Mouse (Mus musculus) liver, embryonic 13.5 days (tissue): Measurements from ENCODE around the gene Spz1. TPM values are rescaled to one million over a fixed set of nuclear protein-coding genes. Genes with fewer than 3 reads are reported as not detected.

Experiments used
- ATAC-seq: fragments of 200-750 bp; cut with Nextera tagmentation; 2 replicates; pipeline ENCODE4 v1.8.0; 2017; ENCODE audit warnings: low read depth, mild to moderate bottlenecking, moderate number of reproducible peaks, moderate library complexity
- DNase-seq: peaks from one replicate; pipeline ENCODE4 v3.0.0; 2022
- H3K27ac ChIP-seq: fragments of 300-500 bp; sonication (generic); 2 replicates; pipeline ENCODE4 v1.5.1; 2015; ENCODE audit warnings: moderate library complexity, mild to moderate bottlenecking, inconsistent platforms
- H3K27me3 ChIP-seq: fragments of 300-500 bp; sonication (generic); 2 replicates; pipeline ENCODE4 v1.6.1; 2015; ENCODE audit warnings: mild to moderate bottlenecking, inconsistent platforms
- H3K36me3 ChIP-seq: fragments of 300-500 bp; sonication (generic); 2 replicates; pipeline ENCODE4 v1.6.1; 2015; ENCODE audit warnings: mild to moderate bottlenecking, inconsistent platforms
- H3K4me1 ChIP-seq: fragments of 300-500 bp; sonication (generic); replicated peaks from 2 replicates; pipeline ENCODE4 v1.6.1; 2015; ENCODE audit warnings: inconsistent platforms
- H3K4me2 ChIP-seq: fragments of 300-500 bp; sonication (generic); 2 replicates; pipeline ENCODE4 v1.6.1; 2015; ENCODE audit warnings: inconsistent platforms, mild to moderate bottlenecking, moderate library complexity
- H3K4me3 ChIP-seq: fragments of 300-500 bp; sonication (generic); replicated peaks from 2 replicates; pipeline ENCODE4 v1.5.1; 2015; ENCODE audit warnings: mild to moderate bottlenecking, inconsistent platforms
- H3K9ac ChIP-seq: fragments of 300-500 bp; sonication (generic); 2 replicates; pipeline ENCODE4 v1.6.1; 2015; ENCODE audit warnings: mild to moderate bottlenecking, inconsistent platforms
- H3K9me3 ChIP-seq: fragments of 300-500 bp; sonication (generic); replicated peaks from 2 replicates; pipeline ENCODE4 v1.6.1; 2016; ENCODE audit warnings: inconsistent platforms
- whole genome bisulfite sequencing: fragments of 180-500 bp; shearing (Covaris S2); methylation state at CpG from one replicate; pipeline ENCODE4 v1.1.7; 2015; ENCODE audit not compliant: insufficient replicate concordance; 5-methylcytosine and 5-hydroxymethylcytosine counted together
- polyA plus RNA-seq: library from polyadenylated mRNA; unstranded; fragments of >200 nt; fragmentation: Nextera tagmentation; extraction: Ambion mirVana; gene quantifications from 2 replicates; pipeline ENCODE4 v1.2.1, GENCODE M21; 2015

The Spz1 gene
- polyA plus RNA-seq, 1 experiment from 2014 or later: not detected

DNA sequence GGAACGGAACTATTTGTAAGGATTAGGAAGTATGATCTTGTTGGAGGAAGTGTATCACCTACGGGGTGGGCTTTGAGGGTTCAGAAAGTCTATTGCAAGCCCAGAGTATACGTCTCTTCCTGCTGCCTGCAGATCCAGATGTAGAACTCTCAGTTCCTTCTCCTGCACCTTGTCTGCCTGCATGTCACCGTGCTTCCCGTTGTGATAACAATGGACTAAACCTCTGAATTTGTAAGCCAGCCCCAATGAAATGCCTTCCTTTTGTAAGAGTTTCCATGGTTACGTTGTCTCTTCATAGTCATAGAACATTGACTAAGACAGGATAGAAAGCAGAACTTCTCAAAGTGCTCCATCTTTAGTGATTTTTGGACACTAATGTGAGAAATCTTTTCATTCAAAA lies 716 bp upstream of the Spz1 start:
- Histone ChIP-seq H3K9me3 (no peaks in the 10 kb centered on the region), H3K27me3 (0 out of 2 replicates have a peak, but pooled peaks cover 5% of the 10 kb centered on the region), H3K9ac (no peak overlapping the region), H3K27ac (no peak overlapping the region), H3K4me3 (no peak overlapping the region), H3K36me3 (no peaks in the 10 kb centered on the region), H3K4me2 (no peak overlapping the region), H3K4me1 (peaks cover 10% of the 10 kb centered on the region)
- ATAC-seq: no peak
- DNase-seq: no peak
- WGBS: 44% methylated on average over 6 of the region's 6 CpGs

DNA sequence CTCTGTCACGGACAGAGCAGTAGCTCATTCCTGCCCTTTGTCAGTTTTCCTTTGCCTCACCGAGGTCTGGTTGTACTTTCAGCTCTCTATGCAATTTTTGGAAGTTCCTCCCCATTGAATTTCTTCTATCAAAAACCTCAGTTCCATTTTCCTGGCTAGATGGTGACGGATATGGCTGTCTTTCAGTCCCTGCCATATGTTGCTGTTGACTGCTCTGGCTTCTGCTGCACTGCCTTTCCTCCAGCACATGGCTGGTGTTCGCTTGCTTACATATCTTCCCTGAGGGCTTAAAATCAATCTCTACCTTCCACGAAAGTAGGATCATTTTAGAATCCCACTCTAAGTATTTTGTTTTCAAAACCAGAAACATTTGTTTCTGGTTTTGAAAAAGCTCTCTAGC lies 16.5 kb downstream of the Spz1 start:
- Histone ChIP-seq H3K36me3 (no peaks in the 10 kb centered on the region), H3K4me3 (no peak overlapping the region), H3K4me1 (no peaks in the 10 kb centered on the region), H3K27ac (no peak overlapping the region), H3K9me3 (no peaks in the 10 kb centered on the region), H3K9ac (no peak overlapping the region), H3K4me2 (no peak overlapping the region), H3K27me3 (no peaks in the 10 kb centered on the region)
- WGBS: 54% methylated on average over 5 of the region's 5 CpGs
- no peak for ATAC-seq
- DNase-seq: no peak

DNA sequence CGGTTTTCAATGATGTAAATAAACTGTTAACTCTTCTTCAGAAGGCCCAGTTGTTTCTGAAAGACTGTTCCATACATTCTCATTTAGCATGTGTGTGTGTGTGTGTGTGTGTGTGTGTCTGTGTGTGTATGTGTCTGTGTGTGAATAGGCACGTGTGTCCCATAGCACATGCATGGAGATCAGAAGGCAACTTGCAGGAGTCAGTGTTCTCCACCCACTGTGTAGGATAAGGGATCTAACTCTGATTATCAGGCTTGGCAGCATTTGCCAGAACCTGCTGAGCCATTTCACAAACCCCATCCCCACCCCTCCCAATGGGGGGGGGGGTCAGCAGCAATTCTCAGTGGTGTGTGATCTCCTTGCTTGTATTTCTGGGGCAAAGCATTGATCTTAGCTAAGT lies 18.7 kb downstream of the Spz1 start:
- 48% methylated on average over 2 of the region's 2 CpGs for whole genome bisulfite sequencing
- Histone ChIP-seq H3K36me3 (no peaks in the 10 kb centered on the region), H3K9me3 (no peaks in the 10 kb centered on the region), H3K4me1 (no peaks in the 10 kb centered on the region), H3K27me3 (no peaks in the 10 kb centered on the region), H3K9ac (no peak overlapping the region), H3K4me2 (no peak overlapping the region), H3K4me3 (no peak overlapping the region), H3K27ac (no peak overlapping the region)
- DNase-seq (no peak), ATAC-seq (no peak)

DNA sequence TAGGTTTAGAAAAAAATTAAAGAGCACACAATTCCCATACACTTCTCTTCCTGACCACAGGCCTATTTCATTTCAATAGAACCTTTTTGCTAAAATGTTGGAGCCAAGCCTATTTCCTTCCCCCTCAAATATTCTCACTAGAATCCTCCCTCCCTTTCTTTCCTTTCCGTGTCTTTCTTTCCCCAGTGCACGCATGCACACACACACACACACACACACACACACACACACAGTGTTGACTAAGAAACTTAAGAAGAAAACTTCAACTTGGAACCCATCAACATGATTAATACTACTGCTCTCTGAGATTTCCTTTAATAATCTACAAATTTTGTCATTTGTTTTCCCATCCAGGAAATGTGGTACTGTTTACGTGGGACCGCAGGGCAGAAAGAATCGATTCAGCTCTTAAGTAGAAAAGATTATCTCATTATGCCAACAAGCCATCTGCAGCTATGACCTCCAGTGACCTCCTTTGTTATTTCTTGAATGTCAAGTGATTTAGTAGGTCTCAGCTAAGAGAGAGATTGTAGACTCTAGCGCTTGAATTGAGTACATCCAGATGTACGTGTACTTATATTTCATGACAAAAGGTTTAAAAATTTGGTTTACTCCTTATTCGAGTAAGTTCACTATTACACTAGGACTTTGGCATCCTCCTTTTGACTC lies 19.4 kb downstream of the Spz1 start:
- H3K4me1 ChIP-seq: no peaks in the 10 kb centered on the region
- H3K4me3 ChIP-seq: no peak overlapping the region
- DNase-seq (no peak), ATAC-seq (no peak)
- H3K4me2 ChIP-seq: no peak overlapping the region
- 58% methylated on average over 8 of the region's 8 CpGs for WGBS
- no peaks in the 10 kb centered on the region for H3K36me3 ChIP-seq
- H3K27me3 ChIP-seq: no peaks in the 10 kb centered on the region
- no peak overlapping the region for H3K27ac ChIP-seq
- H3K9me3 ChIP-seq: no peaks in the 10 kb centered on the region
- no peak overlapping the region for H3K9ac ChIP-seq

DNA sequence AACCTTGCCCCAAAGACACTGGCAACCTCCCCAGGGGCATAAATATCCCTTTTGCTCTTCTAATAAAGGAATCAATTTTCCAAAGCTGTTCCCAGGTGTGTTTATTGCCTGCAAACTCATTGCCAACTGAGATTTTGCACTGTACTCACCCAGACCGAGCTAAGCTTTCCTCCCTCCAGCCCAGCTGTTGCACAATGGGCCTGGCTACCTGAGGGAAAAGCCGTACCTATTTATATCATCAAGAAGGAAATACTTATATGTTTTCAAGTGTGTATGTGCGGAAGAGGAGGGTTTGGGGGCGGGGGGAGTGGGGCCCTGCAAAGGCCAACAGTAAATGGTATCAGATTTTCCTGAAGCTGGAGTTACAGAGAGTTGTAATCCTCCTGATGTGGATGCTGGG lies 28.9 kb downstream of the Spz1 start:
- H3K36me3 ChIP-seq: no peaks in the 10 kb centered on the region
- no peaks in the 10 kb centered on the region for H3K27me3 ChIP-seq
- no peak overlapping the region for H3K27ac ChIP-seq
- WGBS: 60% methylated on average over 4 of the region's 4 CpGs
- H3K4me1 ChIP-seq: no peaks in the 10 kb centered on the region
- no peak overlapping the region for H3K4me3 ChIP-seq
- no peak overlapping the region for H3K9ac ChIP-seq
- H3K4me2 ChIP-seq: no peak overlapping the region
- ATAC-seq: no peak
- no peak for DNase-seq
- H3K9me3 ChIP-seq: peaks cover 13% of the 10 kb centered on the region; the same call in 1 of the 2 replicates

DNA sequence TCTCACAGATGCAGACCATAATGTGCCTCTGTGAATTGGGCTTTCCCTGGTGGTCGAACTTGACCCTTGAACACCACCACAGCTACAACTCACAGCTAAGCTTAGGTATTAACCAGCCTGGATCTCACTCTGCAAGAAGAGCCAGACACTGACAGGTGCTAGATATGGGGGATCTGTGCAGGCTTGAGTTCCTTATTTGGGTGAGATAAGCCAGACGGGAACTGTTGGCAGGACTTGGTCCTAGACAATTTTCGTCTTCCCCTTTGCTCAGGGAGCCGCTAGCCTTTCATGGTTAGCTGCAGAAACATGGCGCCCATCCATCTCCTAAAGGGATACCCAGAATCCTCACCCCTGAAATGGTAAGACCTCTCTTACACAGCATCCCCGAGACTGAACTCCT lies 35.0 kb downstream of the Spz1 start:
- Histone ChIP-seq H3K4me1 (no peaks in the 10 kb centered on the region), H3K27me3 (0 out of 2 replicates have a peak, but pooled peaks cover 2% of the 10 kb centered on the region), H3K9ac (no peak overlapping the region), H3K9me3 (no peaks in the 10 kb centered on the region), H3K27ac (no peak overlapping the region), H3K36me3 (no peaks in the 10 kb centered on the region), H3K4me3 (no peak overlapping the region), H3K4me2 (no peak overlapping the region)
- ATAC-seq (no peak), DNase-seq (no peak)
- WGBS: 47% methylated on average over 6 of the region's 6 CpGs

DNA sequence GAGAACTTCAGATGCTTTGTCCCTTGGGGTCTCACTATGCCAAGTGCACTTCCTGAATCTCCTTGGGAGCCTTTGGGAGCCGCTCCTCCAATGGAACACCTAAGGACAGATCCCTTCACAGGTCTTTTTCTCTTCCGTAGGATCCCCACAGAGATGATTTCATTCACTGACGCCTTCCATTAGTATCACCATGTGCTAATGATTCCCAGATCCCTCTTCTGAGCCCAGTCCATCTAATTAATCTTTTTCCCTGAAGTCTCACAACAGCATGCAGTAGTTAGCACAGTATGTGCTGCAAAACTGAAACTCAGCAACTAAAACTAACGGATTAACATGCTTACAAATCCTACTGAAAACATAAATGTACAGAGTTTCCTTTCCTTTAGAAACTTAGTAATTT lies 36.8 kb downstream of the Spz1 start:
- ATAC-seq: no peak
- Histone ChIP-seq H3K4me1 (no peaks in the 10 kb centered on the region), H3K4me2 (no peak overlapping the region), H3K4me3 (no peak overlapping the region), H3K36me3 (no peaks in the 10 kb centered on the region), H3K27me3 (0 out of 2 replicates have a peak, but pooled peaks cover 3% of the 10 kb centered on the region), H3K9ac (no peak overlapping the region), H3K27ac (no peak overlapping the region), H3K9me3 (no peaks in the 10 kb centered on the region)
- no peak for DNase-seq
- 51% methylated on average over 4 of the region's 4 CpGs for WGBS

DNA sequence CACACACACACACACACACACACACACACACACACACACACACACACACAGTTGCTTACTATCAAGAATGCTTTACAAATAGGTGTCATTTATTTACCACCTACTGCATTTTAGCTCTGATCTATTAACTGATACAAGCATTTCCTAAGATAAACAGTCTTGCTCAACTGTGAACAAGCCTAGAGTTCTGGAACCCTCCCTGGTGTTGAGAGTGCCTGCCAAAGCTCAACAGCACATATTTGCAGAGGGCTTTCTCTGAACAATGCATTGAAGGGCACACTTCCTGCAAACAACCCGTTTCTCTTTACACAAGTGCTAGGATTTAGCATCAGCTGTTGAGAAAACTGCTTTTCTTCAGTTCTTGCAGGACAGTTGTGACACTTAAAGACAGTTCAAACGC lies 42.2 kb downstream of the Spz1 start:
- ATAC-seq: no peak

DNA sequence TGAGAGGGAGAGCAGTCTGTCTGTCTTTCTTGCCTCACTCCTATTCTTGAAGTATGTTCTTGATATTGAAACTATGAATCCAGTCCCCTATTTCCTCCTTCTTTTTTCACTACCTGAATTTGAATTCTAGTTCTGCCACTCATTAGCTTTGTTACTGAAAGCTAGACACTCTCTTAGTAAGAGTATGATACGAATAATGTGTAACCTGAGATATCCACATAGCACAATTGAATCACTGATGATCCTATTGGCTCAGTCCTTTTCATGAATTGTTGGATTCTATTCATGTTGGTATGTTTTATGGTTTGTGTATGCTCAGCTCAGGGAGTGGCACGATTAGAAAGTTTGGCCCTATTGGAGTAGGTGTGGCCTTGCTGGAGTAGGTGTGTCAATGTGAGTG lies 43.8 kb downstream of the Spz1 start:
- WGBS: 72% methylated on average over 2 of the region's 2 CpGs
- Histone ChIP-seq H3K36me3 (no peaks in the 10 kb centered on the region), H3K4me2 (no peak overlapping the region), H3K4me3 (no peak overlapping the region), H3K9ac (no peak overlapping the region), H3K27me3 (0 out of 2 replicates have a peak, but pooled peaks cover 3% of the 10 kb centered on the region), H3K9me3 (no peaks in the 10 kb centered on the region), H3K27ac (no peak overlapping the region), H3K4me1 (peaks cover 16% of the 10 kb centered on the region)
- DNase-seq: no peak
- no peak for ATAC-seq

More for the DNA sequence above, 42.2 kb downstream of the Spz1 start:
- 24% methylated on average over 2 of the region's 2 CpGs for WGBS
- DNase-seq: no peak
- no peaks in the 10 kb centered on the region for H3K9me3 ChIP-seq
- peaks cover 16% of the 10 kb centered on the region for H3K4me1 ChIP-seq
- no peaks in the 10 kb centered on the region for H3K36me3 ChIP-seq
- no peak overlapping the region for H3K4me3 ChIP-seq
- H3K27ac ChIP-seq: no peak overlapping the region
- H3K27me3 ChIP-seq: 0 out of 2 replicates have a peak, but pooled peaks cover 3% of the 10 kb centered on the region
- no peak overlapping the region for H3K4me2 ChIP-seq
- no peak overlapping the region for H3K9ac ChIP-seq

DNA sequence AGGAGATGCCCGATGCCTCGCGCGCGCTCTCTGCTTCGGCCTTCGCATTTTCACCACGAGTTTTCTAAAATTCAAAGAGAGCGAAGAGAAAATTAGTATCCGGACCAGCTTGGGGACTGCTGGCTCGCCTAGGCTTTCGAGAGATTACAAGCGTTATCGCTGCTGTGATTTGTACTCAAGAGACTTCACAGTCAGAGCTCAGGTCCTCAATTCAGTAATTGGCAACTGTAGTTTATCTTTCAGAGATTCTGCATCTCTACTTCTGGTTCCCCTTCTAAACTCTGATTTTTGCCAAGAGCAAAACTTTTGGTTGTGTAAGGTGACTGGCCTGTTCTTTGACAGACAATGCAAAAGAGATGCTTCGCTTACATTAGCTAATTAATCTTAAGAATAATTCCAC lies 44.7 kb downstream of the Spz1 start:
- DNase-seq (no peak), ATAC-seq (no peak)
- Histone ChIP-seq H3K36me3 (no peaks in the 10 kb centered on the region), H3K9me3 (no peaks in the 10 kb centered on the region), H3K4me3 (peak overlapping the region; percentile 73), H3K4me1 (peaks cover 16% of the 10 kb centered on the region), H3K27me3 (0 out of 2 replicates have a peak, but pooled peaks cover 3% of the 10 kb centered on the region), H3K4me2 (peak overlapping the region; percentile 94), H3K27ac (peak overlapping the region; percentile 89), H3K9ac (peak overlapping the region; percentile 76)
- 5% methylated on average over 15 of the region's 15 CpGs for WGBS

DNA sequence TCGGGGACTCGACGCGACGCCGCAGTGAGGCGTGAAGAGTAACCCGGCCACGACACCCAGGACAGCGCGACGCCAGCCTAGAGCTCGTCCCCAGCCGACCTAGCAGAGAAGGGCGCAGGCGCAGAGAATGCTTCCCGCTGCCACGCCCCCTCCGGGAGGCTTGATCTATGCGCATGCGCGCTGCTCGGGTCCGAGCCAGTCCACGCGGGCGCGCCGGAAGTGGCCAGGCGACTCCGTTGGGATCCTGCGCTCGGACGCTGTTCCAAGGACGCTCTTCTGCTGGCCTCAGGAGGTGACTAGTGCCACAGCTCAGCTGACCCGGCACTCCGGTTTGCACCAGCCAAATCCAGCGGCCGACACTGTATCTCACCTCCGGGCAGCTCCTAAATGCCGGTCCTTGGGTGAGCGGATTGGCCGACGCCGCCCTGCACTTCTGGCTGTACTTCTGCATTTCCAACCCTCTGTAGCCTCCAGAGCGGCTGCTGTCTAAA lies 45.2 kb downstream of the Spz1 start, which contains the start of gene Zfyve16:
Zfyve16 (minus strand) TSS at position 148 of the 491 bp plus-strand sequence.
- H3K4me3 ChIP-seq: peak within 1 kb of the TSS; percentile 73
- WGBS: under 1% methylated on average over 46 of the region's 46 CpGs
- ATAC-seq (peak; percentile 95), DNase-seq (peak; percentile 93)
- no peaks in the 10 kb centered on the region for H3K9me3 ChIP-seq
- no peaks in the 10 kb centered on the region for H3K36me3 ChIP-seq
- H3K4me2 ChIP-seq: peak within 1 kb of the TSS; percentile 94
- H3K27ac ChIP-seq: peak within 1 kb of the TSS; percentile 89
- peaks cover 16% of the 10 kb centered on the region for H3K4me1 ChIP-seq
- peak within 1 kb of the TSS; percentile 76 for H3K9ac ChIP-seq
- no peaks in the 10 kb centered on the region for H3K27me3 ChIP-seq
